Mouse (Mus musculus) embryo, embryonic 11 days (tissue): ENCODE results near the gene Cadm3.
"Not testable (repeated sequence)": the region's sequence is repeated elsewhere in the genome, so short reads cannot be mapped to it uniquely, and the experiment has no call there.

ENCODE experiments used
- DNase-seq: peaks from one replicate; pipeline ENCODE4 v3.0.0-alpha.2; 2015

Cadm3 gene

GRCm38 (mm10) chr1:173321593-173322248 lies 45.8 kb downstream of the Cadm3 start:
- no peak for DNase-seq

- DNase-seq: no peak
These were observed 49.5 kb downstream of the Cadm3 start for GRCm38 (mm10) chr1:173317925-173318477.

- no peak for DNase-seq
These were observed 51.8 kb downstream of the Cadm3 start for GRCm38 (mm10) chr1:173315725-173316124.

- DNase-seq: not testable (repeated sequence)
These were observed 53.9 kb downstream of the Cadm3 start for GRCm38 (mm10) chr1:173313535-173314050.

- DNase-seq: not testable (repeated sequence)
These were observed 64.7 kb downstream of the Cadm3 start for GRCm38 (mm10) chr1:173302795-173303194.
